Mouse (Mus musculus): ENCODE results near the gene Card9. TPM values are rescaled to one million over a fixed set of nuclear protein-coding genes. Genes with fewer than 3 reads are reported as not detected.

Gene Card9
- total RNA-seq, 2 experiments from 2014 or later: 1.1 to 1.4 TPM

GRCm38 (mm10) chr2:26312812-26313211 is 47.9 kb downstream of the Card9 start:
- DNase-seq: no peak
- intact Hi-C loops (cut with DNase I): no loop called here

GRCm38 (mm10) chr2:26311936-26312335 is 48.8 kb downstream of the Card9 start:
- no peak for DNase-seq
- intact Hi-C loops (cut with DNase I): no loop called here

- intact Hi-C loops (cut with DNase I): no loop called here
- no peak for DNase-seq
Observed at GRCm38 (mm10) chr2:26309739-26310138, 51.0 kb downstream of the Card9 start.

GRCm38 (mm10) chr2:26306702-26307101 is 54.0 kb downstream of the Card9 start:
- DNase-seq: no peak
- intact Hi-C loops (cut with DNase I): no loop called here

GRCm38 (mm10) chr2:26305555-26305954 is 55.2 kb downstream of the Card9 start:
- no peak for DNase-seq
- intact Hi-C loops (cut with DNase I): no loop called here

- no peak for DNase-seq
- intact Hi-C loops (cut with DNase I): no loop called here
Observed at GRCm38 (mm10) chr2:26304711-26305110, 56.0 kb downstream of the Card9 start.

Other genes starting within 250 kb of the Card9 start
- 10 to 100 TPM; 24.6 to 26.5 TPM for gene Nacc2, start 237.7 kb downstream of the Card9 start, total RNA-seq (2021)
- gene Lhx3, start 152.6 kb downstream of the Card9 start, total RNA-seq (2021): not detected
- 10 to 100 TPM; 15.8 to 17.2 TPM for gene Qsox2, start 123.4 kb downstream of the Card9 start, total RNA-seq (2021)
- 1 to 10 TPM; 1.9 TPM for gene Ccdc187, start 66.4 kb downstream of the Card9 start, total RNA-seq (2021)
- gene Gpsm1, start 45.4 kb downstream of the Card9 start, total RNA-seq (2021): 100 to 1,000 TPM; 179 to 190 TPM
- 10 to 100 TPM; 23.3 to 25.8 TPM for gene Dnlz, start 8.8 kb downstream of the Card9 start, total RNA-seq (2021)
- gene Snapc4, start 19.7 kb upstream of the Card9 start, total RNA-seq (2021): 100 to 1,000 TPM in 1 of 2 experiments, 10 to 100 TPM in 1; 86.5 to 101 TPM
- 100 to 1,000 TPM; 186 to 187 TPM for gene Entr1, start 28.4 kb upstream of the Card9 start, total RNA-seq (2021)
- gene Pmpca, start 28.4 kb upstream of the Card9 start, total RNA-seq (2021): 10 to 100 TPM; 93.6 to 98.6 TPM
- gene Inpp5e, start 48.3 kb upstream of the Card9 start, total RNA-seq (2021): 10 to 100 TPM; 22.5 to 27.1 TPM
- 10 to 100 TPM; 52.3 to 52.6 TPM for gene Sec16a, start 84.3 kb upstream of the Card9 start, total RNA-seq (2021)
- 10 to 100 TPM; 39.5 to 42.1 TPM for gene Notch1, start 155.7 kb upstream of the Card9 start, total RNA-seq (2021)
- 10 to 100 TPM; 73.0 to 78.3 TPM for gene Egfl7, start 219.1 kb upstream of the Card9 start, total RNA-seq (2021)
- not detected for gene Gm20532, start 225.7 kb upstream of the Card9 start, total RNA-seq (2021)
- 1 to 10 TPM; 2.8 to 3.9 TPM for gene Agpat2, start 243.5 kb upstream of the Card9 start, total RNA-seq (2021)

Data from left cerebral cortex, postnatal 4 days (tissue).